Mouse (Mus musculus) kidney, embryonic 15.5 days (tissue): ENCODE data around the gene Fsip2. TPM values are rescaled to one million over a fixed set of nuclear protein-coding genes. Genes with fewer than 3 reads are reported as not detected.

ENCODE experiments used
- ATAC-seq: fragments of 200-750 bp; cut with Nextera tagmentation; replicated peaks from 2 replicates; pipeline ENCODE4 v1.8.0; 2017; ENCODE audit warnings: moderate TSS enrichment; ENCODE audit not compliant: low FRiP score
- H3K27ac ChIP-seq: fragments of 300-500 bp; sonication (generic); 2 replicates; pipeline ENCODE4 v1.5.1; 2015; ENCODE audit warnings: mild to moderate bottlenecking, inconsistent platforms
- H3K27me3 ChIP-seq: fragments of 300-500 bp; sonication (generic); 2 replicates; pipeline ENCODE4 v1.6.1; 2015; ENCODE audit warnings: inconsistent platforms
- H3K36me3 ChIP-seq: fragments of 300-500 bp; sonication (generic); 2 replicates; pipeline ENCODE4 v1.6.1; 2015; ENCODE audit warnings: inconsistent platforms
- H3K4me1 ChIP-seq: fragments of 300-500 bp; sonication (generic); 2 replicates; pipeline ENCODE4 v1.6.1; 2015; ENCODE audit warnings: inconsistent platforms
- H3K4me2 ChIP-seq: fragments of 300-500 bp; sonication (generic); 2 replicates; pipeline ENCODE4 v1.6.1; 2015; ENCODE audit warnings: moderate library complexity, mild to moderate bottlenecking, inconsistent platforms
- H3K4me3 ChIP-seq: fragments of 300-500 bp; sonication (generic); replicated peaks from 2 replicates; pipeline ENCODE4 v1.5.1; 2015; ENCODE audit warnings: mild to moderate bottlenecking, inconsistent platforms
- H3K9ac ChIP-seq: fragments of 300-500 bp; sonication (generic); 2 replicates; pipeline ENCODE4 v1.6.1; 2015; ENCODE audit warnings: mild to moderate bottlenecking, inconsistent platforms
- H3K9me3 ChIP-seq: fragments of 300-500 bp; sonication (generic); replicated peaks from 2 replicates; pipeline ENCODE4 v1.6.1; 2016; ENCODE audit warnings: inconsistent platforms
- WGBS: fragments of 180-500 bp; shearing (Covaris S2); methylation state at CpG from one replicate; pipeline ENCODE4 v1.1.7; 2015; ENCODE audit warnings: mixed read lengths; 5-methylcytosine and 5-hydroxymethylcytosine counted together
- polyA plus RNA-seq: library from polyadenylated mRNA; unstranded; fragments of >200 nt; fragmentation: Nextera tagmentation; extraction: Ambion mirVana; gene quantifications from 2 replicates; pipeline ENCODE4 v1.2.1, GENCODE M21; 2015

Gene Fsip2
- not detected in 2 replicates for polyA plus RNA-seq

DNA sequence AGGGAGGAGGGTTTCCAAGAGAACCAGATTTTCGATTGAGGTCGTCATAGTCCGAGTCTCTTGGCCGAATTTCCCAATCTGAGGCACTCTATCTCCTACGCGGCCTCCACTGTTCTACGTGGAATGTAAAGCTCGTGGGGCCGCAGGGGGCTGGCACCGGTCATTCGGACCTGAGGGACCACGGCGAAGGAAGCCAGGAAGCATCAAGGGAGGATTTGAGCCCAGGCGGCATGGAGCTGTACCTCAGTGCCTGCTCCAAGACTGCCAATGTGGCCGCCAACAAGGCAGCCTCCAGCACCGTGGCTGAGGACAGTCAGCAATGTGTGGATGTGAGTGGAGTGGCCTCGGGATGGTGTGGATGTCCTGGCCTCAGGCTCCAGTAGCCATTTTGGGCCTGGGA lies at the start of gene Fsip2:
Fsip2 (plus strand) TSS at position 163 of the 400 bp plus-strand sequence.
- H3K27ac ChIP-seq: no peak within 1 kb of the TSS
- no peak within 1 kb of the TSS for H3K4me3 ChIP-seq
- no peak for ATAC-seq
- no peaks in the 10 kb centered on the region for H3K36me3 ChIP-seq
- no peaks in the 10 kb centered on the region for H3K27me3 ChIP-seq
- no peak within 1 kb of the TSS for H3K4me2 ChIP-seq
- no peaks in the 10 kb centered on the region for H3K4me1 ChIP-seq
- H3K9ac ChIP-seq: no peak within 1 kb of the TSS
- 97% methylated on average over 17 of the region's 17 CpGs for WGBS
- H3K9me3 ChIP-seq: no peaks in the 10 kb centered on the region

DNA sequence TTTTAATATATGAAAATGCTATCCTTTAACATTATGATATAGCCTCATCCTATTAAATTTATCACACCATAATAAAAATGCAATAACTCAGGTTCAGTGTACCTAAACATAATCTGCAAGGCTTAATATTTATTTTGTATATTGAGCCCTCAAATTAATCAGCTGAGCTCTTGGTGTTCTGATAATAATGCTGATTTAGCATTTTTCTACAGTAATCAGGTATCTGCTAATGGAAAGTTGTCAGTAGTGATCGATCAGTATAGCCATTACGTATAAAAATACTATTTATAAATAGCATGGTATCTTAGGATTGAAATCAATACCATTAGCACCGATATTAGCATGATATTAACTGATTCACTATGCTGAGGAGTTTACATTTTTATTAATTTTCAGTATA lies 20.0 kb downstream of the Fsip2 start:
- H3K27me3 ChIP-seq: no peaks in the 10 kb centered on the region
- H3K4me2 ChIP-seq: no peak overlapping the region
- no peaks in the 10 kb centered on the region for H3K9me3 ChIP-seq
- 91% methylated on average over 3 of the region's 3 CpGs for WGBS
- no peaks in the 10 kb centered on the region for H3K36me3 ChIP-seq
- no peak overlapping the region for H3K27ac ChIP-seq
- ATAC-seq: no peak
- H3K9ac ChIP-seq: no peak overlapping the region
- no peaks in the 10 kb centered on the region for H3K4me1 ChIP-seq
- H3K4me3 ChIP-seq: no peak overlapping the region

DNA sequence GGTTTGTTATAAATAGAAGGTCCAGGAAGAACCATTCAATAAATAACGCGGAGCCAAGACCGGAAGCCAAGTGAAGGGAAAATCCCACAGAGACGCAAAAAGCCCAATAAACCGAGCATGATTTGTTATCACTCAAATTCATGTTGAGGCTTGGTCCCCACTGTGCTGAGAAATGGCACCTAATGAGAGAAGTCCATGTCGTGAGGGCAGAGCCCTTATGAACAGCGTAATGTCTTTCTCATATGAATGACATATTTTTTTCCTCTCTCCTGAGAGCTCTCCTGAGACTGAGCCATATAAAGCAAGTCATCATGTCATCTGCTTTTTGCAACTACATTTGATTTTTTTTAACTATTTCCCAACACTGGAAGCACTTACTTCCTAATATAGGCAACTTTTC lies 82.4 kb downstream of the Fsip2 start:
- no peak overlapping the region for H3K27ac ChIP-seq
- 0 out of 2 replicates have a peak, but pooled peaks have one; percentile 22 for ATAC-seq
- H3K9ac ChIP-seq: no peak overlapping the region
- no peaks in the 10 kb centered on the region for H3K9me3 ChIP-seq
- no peak overlapping the region for H3K4me3 ChIP-seq
- no peaks in the 10 kb centered on the region for H3K27me3 ChIP-seq
- no peaks in the 10 kb centered on the region for H3K4me1 ChIP-seq
- no peaks in the 10 kb centered on the region for H3K36me3 ChIP-seq
- no peak overlapping the region for H3K4me2 ChIP-seq
- WGBS: 61% methylated on average over 7 of the region's 7 CpGs

DNA sequence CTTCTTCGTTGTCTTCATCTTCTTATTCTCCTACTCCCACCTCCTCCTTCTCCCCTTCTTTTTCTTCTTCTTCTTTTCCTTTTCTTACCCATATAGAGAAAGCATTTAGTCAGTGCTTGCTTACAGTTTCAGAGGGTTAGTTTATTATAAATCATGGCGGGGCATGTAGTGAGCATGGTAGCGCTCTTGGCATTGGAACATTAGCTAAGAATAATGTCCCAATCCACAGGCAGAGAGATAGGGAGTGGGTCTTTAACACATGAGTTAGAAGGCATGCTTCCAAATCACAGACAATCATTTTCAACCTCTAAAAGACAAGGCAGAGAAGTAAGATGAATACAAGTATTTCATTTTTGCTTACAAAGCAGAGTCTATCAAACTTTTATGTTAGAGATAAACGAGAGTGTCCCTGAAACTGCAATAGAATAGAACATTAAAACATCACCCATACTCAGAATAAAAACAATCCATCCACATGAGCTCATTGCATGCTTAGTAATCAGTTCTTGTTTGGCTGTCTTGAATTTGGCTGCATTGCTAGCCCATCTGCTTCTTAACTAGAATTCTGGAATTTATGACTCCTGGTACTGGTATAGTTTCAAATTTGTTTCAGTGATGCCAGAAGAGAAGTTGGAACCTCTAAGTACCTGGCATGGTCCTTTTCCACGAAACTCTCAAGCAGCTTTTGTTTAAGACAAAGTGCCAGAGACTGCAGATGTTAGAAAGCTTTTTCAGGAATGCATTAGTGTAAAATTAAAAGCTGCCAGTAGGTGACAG lies 109.7 kb downstream of the Fsip2 start:
- H3K4me1 ChIP-seq: no peaks in the 10 kb centered on the region
- H3K36me3 ChIP-seq: no peaks in the 10 kb centered on the region
- 75% methylated on average over 5 of the region's 5 CpGs for WGBS
- H3K27me3 ChIP-seq: no peaks in the 10 kb centered on the region
- H3K4me2 ChIP-seq: no peak overlapping the region
- no peak for ATAC-seq
- no peak overlapping the region for H3K27ac ChIP-seq
- H3K9me3 ChIP-seq: no peaks in the 10 kb centered on the region
- no peak overlapping the region for H3K4me3 ChIP-seq
- no peak overlapping the region for H3K9ac ChIP-seq
